Mouse (Mus musculus): ENCODE measurements around the gene Gpr3.

Gene Gpr3

DNA sequence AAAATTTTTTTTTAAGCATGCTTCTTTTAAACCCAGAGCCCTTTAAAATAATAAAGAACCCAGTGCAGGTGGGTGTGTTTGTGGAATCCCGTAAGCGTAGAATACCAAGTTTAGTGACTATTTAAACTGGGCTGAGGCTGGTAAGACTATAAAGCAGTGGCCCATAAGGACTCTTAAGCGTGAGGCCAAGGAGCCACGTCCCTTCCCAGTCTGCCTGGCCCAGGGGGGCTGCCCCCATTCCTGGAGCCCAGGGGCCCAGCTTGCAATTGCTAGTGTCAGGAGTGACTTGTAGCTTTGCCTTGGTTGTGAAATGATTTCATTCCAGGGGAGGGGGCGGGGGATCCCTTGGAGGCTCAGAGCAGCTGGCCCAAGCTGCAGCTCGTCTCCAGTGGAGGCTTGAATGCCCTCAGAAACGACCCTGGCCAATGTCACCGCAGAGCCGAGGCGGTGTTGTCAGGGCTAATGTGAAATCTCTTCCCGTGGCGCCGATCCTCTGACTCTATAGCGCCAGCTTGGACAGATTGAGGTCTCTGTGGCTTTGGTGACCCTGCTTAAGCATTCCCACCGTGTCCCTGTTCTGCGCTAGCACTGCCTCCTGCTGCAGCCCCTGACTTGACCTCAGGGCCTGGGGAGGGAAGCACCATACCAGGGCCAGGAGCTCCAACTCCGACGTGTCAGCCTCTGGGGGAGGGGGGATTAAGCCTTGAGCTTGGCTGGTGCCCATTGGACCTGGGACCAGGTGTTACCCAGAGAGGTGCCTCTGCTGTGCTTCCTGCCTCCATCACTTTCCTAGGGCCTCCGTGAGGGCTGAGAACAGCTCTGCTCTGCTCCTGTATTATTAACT lies 13.8 kb downstream of the Gpr3 start:
- DNase-seq (ENCODE audit: low read depth, low spot score) = no peak

DNA sequence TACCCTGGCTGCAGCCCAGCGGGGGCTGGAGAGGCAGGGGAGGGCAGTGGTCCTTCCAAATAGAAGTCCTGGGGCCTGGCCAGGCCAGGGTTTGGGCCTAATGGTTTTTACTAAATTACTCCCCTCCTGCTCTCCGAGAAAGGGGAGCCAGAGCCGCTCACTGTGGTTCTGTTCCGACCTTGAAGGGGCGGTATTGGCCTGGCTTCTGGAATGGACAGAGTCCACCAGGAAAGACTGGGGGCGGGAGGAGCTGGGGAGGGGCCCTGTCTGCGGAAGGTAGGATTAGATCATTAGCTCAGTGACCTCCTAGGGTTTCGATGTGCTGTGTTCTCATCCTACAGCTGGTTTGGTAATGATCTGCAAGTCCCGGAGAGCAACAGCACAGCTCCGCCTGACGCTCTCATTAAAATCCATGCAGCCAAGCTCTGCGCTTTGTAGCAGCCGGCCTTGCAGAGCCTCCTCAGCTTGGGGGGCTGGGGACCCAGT lies 14.5 kb downstream of the Gpr3 start:
- no peak for DNase-seq (ENCODE audit: low read depth, low spot score)

DNA sequence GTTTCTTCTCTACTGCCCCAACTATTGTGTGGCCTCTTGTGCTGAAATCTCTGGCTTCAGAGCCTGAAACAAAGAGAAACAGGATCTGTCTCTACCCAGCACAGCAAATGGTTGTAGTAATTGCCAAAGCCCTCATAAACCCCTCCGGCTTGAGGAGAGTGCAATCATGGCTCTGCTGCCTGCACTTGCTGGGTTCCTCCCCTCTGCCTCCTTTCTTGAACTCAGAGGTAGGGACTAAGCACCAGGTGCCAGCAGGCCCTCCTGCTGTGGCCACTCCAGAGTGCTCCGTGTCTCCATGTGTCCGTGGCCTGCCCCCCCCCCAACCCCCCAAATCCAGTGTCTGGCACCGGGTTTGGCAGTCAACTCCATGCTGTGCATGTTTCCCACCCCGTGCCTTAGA lies 15.0 kb downstream of the Gpr3 start:
- no peak for DNase-seq (ENCODE audit: low read depth, low spot score)

DNA sequence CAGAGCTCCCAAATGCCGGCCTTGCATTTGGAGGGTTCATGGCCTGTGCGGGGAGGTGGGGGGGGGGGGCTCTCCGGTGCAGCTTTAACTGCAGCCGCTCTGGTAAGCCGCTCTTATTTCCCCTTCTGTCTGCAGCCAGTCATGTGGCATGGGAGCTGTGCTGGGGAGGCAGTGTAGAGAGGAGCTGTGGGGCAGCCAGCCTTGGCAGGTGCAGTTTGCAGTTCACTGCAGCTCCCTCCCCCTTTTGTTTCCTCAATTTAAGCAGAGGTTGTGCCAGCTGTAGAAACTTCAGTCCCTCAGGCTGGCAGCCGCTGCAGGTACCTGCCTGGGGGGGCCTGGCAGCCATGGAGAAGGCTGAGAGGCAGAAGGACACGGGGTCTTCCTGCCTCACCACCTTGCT lies 15.5 kb downstream of the Gpr3 start:
- no peak for DNase-seq (ENCODE audit: low read depth, low spot score)

DNA sequence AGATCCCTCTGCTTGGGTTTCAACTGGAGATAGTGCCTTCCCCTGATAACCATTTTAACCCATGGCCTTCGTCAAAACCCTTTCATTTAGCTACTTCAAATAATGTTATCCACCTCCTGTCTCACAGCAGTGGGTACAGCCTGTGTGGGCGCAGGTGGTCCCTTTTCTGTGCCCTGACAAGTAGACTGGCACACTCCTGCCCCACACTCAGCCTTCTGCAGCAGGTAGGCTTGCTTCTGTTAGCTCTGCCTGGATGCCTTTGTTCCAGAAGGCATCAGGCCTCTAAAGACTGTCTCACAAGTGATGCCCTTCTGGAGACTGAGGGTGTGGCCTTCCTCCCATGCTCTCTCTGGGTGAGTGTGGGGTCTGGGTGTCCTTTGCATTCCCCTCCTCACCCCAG lies 16.2 kb downstream of the Gpr3 start:
- no peak for DNase-seq (ENCODE audit: low read depth, low spot score)

DNA sequence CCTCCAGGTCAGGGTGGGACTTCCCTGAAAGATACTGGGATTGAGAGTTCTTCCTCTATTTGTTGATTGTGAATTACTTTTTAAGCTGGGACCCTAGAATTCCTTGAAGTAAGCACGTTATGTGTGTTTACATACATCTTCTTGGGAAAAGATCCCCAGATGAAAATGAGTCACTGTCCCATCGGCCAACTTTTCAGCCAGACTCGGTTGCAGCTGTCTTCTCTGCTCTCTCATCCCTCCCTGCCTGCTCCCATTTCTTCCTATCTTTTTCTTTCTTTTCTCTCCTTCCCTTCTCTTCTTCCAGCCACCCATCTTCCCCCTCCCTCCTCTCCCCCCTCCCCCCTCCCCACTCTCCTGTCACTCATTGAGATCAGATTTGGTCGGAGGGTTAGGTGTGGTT lies 17.3 kb downstream of the Gpr3 start:
- no peak for DNase-seq (ENCODE audit: low read depth, low spot score)

DNA sequence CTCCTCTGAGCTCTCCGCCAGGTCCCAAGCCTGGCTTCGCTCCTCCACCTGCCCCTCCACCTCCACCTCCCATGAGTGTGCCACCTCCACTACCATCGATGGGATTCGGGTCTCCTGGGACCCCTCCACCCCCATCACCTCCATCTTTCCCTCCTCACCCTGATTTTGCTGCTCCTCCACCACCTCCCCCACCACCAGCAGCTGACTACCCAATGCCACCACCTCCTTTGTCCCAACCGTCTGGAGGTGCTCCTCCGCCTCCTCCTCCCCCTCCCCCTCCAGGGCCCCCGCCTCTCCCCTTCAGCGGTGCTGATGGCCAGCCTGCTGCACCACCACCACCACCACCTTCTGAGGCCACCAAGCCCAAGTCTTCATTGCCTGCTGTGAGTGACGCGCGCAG lies 17.9 kb downstream of the Gpr3 start:
- no peak for DNase-seq (ENCODE audit: low read depth, low spot score)

DNA sequence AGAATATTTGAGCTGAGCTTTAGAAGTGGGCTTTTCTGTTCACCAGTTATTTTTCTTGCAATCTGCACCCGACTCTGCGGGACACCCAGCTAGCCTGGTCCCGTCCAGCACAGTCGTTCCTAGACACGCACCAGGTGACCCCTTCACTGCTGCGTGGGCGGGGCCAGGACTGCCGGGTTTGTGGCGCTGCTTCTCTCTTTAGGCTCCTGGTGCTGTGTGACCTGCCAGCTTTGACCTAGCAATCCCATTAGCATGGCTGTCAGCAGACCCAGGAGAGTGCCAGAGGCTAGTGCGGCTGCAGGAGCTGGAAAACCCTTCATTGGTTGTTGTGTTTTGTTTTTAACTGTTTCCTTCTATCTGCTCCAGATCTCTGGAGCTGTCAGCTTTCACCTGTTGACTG lies 22.9 kb downstream of the Gpr3 start:
- DNase-seq (ENCODE audit: low read depth, low spot score) = no peak

DNA sequence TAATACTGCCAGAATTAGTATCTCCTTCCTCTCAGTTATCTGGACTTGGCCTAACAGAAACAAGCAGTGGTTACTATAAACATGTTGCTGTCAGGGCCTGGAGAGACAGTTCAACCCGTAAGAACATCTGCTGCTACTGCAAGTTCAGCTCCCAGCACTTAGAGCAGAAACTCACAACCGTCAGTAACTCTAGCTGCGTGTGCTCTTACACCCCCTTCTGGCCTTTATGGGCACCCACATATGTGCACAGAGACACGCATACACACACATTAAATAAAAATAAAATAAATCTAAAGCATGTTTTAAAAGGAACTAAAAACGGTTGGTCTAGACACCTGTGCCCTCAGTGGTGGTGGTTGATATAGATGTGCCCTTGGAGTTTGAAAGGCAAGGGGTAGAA lies 25.5 kb downstream of the Gpr3 start:
- DNase-seq (ENCODE audit: low read depth, low spot score) = no peak

DNA sequence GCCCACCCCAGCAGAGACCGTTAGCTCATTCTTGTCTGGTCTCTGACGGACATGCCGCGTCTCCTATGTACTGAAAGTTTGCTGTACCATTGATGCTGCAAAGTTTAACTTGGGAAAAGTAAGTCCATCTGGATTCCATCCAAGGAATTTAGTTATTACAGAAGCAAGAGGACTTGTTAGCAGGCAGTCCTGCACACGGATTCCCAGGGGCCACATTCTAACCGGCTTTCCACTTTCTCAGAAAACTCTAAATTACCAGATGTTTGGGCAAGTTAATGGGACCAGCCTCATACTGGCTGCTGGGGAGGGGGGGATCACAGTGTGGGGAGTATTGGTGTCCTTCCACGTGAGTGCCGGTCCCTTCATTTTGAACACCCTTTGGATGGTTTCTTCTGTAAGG lies 26.4 kb downstream of the Gpr3 start:
- DNase-seq (ENCODE audit: low read depth, low spot score) = no peak

DNA sequence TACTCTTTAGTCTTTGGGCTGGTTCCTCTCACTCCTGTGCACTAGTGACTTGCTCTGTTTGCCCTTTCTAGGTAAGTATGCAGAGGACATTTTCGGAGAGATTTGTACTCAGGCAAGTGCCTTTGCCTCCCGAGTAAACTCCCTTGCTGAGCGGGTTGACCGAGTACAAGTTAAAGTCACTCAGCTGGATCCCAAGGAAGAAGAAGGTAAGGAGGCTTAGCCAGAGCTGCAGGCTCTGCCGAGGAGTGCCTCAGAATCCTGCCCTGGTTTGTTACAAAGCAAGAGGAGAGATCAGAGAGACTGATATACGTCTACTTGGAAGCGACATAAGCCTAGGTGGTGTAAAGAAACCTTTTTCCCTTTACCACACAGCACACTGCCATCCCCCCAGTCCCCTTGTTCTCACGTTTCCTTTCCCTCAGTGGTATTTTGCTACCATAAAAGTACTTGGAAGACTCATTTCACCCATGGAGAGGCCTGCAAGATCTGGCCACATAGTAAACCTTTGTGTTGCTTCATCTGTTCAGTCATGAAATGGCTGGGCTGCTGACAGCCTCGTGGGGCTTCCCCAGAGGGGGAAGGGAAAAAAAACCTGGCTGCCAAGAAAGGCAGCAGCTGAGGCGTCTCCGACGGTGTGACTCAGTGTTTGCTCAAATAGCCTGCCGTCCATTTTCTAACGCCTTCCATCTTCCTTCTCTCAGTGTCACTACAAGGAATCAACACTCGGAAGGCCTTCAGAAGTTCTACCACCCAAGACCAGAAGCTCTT lies 27.3 kb downstream of the Gpr3 start:
- no peak for DNase-seq (ENCODE audit: low read depth, low spot score)

DNA sequence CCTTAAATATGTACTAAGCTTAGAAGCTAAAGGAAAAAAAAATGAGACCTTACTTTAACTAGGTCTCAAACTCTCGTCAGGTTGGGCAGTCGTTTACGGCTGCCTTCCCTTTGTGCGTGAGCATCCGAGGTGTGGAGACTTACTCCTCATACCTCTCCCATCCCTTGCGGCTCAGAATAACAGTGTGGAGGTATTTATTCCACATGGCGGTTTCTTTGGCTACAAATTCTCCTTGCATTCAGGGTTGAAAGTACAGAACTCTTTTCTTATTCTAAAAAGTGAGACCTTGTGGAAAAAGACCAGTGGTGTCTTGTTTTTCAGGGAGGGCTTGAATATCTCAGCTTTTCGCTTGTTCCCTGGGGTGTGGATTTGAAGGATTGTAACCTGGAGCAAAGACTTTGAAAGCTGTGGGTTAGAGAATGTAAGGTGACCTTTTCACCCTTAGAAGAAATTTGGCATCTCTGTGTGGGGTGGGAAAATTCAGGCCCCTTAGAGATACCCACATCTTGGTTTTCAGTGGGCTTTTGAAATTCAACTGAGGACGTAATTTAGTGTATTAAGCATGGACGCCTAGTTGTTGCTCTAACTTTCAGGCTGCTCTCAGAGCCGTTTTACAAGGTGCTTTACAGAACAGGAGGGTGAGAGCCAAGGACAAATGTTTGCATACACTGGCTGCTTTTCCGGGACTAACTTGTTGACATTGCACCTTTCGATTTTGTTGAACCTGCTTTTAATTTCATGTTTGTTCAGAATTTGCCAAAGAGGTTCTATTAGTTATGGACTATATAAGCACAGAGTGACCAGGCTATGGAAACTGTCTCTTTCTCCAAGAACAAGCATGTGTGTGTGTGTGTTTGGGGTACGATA lies 28.1 kb downstream of the Gpr3 start:
- peak; percentile 69 for DNase-seq (ENCODE audit: low read depth, low spot score)

DNA sequence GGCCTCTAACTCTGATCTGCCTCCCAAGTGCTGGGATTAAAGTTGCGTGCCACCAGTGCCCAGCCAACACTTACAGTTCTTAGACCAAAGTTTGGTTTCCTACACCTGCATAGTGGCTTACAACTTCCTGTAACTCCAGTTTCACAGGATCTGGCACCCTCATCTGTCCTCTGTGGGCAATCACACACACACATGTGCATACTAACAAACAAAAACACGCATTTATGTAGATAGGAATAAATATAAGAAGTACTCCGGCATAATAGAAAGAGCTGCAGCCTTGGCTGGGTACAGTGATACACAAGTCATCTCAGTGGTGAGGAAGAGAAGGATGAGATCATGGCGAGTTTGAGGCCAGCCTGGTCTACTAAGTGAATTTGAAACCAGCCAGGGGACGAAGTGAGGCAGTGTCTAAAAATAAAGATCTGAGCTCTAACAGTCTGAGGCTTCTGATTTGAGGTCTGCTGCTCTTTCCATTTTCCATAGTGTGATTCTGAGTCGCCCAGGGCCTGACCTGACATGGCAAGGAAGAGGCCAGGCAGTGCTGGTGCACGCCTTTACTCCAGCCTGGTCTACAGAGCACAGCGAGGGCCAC lies 29.8 kb downstream of the Gpr3 start:
- DNase-seq (ENCODE audit: low read depth, low spot score) = no peak

DNA sequence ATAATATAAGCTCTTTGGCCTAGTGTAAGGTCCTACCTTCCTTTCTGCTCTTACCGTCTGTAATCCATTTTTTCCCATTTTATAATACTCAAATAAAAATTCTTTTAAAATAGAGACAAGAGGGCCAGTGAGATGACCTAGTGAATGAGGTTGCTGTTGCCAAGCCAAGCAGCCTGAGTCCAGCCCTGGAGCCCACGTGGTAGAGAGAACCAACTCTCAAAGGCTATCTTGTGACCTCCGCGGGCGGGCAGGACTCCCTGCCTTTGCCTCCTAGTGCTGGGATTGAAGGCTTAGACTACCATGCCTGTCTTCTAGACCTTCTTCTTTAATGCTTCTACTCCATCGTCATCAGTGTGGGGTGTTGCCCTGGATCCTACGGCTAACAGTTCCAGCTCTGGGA lies 33.1 kb downstream of the Gpr3 start:
- no peak for DNase-seq (ENCODE audit: low read depth, low spot score)

DNA sequence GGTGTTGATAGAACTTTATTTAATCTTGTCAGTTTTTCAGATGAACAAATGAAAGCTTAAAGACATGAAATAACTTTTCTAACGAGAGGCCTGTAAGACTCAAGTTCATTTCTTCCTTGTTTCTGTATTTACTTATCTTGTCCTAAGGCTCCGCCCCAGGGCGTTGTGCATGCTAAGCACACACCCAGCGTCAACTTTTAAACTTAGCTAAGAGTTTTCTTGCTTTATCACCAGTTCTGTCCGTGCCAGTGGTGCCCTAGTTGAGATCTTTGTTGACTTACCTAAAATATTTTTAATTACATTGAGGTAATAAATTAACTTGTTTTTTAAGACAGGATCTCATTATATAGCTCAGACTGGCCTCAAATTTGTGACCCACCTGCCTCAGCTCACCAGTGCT lies 34.0 kb downstream of the Gpr3 start:
- no peak for DNase-seq (ENCODE audit: low read depth, low spot score)

DNA sequence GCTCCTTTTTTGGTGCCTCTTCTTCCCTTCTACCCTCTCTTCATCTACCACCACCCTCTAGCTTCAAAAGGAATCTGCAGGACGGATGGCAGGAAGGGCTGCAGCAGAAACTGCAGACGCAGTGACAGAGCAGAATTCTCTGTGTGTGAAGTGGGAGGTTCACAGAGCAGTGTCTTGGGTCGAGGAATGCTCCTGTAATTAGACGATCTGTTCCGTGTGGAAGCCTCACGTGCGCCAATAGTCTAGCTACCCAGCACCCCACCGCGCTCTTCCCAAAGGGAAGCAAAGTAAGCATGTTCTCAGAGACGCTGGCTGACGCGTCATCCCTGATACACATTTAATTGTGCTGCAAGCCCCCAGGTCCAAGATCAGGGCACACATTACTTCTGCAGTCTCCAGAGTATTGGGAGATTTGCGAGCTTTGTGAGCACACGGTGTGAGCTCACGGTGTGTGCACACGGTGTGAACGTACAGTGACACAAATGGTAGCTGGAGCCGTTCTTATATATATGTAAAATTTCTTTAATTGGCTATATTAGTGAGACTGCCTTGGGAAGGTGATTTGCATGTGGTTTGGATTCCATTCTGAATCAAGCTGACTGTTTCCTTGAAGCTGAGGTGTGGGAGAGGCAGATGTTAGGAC lies 35.5 kb downstream of the Gpr3 start:
- DNase-seq (ENCODE audit: low read depth, low spot score) = no peak

DNA sequence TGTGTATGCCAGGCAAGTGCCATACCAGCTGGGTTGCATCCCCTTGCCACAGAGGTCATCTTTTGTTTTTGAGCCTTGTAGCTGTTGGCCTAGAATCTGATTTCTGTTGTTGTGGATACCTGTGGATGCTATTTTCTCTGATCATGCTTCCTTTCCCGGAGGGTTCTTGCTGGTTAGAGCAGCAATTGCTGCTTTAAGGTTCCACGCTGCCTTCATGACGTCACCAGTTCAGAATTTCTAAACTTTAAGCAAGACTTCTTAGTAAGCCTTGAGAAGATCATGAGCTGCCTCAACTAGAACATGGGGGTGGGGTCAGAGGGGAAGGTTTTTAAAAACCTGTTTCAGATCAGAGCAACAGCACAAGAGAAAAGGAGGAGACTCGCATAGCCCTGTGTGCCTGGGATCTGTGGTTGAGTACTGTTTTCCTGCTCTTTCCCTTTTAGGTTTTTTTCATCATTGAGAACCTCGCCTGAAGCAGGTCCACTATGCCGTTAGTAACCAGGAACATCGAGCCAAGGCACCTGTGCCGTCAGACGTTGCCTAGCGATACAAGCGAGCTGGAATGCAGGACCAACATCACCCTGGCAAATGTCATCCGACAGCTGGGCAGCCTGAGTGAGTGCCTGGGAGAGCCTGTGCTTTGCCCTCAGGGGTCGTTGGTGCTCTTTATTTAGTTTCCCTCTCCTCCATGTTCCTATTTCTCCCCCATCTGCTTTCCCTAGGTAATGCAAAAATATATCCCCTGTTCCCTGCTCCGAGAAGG lies 36.2 kb downstream of the Gpr3 start:
- no peak for DNase-seq (ENCODE audit: low read depth, low spot score)

DNA sequence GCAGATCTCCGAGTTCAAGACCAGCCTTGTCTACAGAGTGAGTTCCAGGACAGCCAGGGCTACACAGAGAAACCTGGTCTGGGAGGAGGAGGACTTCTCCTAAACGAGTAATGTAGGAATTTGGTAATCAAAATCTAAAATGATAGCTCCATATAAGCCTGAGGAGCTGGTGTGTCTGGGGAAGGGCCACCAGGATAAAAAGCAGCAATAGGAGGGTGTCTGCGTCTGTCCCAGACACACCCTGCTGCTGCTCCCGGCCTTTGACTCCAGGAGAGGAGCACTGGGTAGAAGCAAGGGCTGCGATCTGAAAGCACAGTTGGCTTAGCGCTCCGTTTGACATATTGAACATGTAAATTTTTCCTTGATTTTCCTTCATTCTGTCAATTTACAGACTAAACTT lies 37.1 kb downstream of the Gpr3 start:
- DNase-seq (ENCODE audit: low read depth, low spot score) = no peak

DNA sequence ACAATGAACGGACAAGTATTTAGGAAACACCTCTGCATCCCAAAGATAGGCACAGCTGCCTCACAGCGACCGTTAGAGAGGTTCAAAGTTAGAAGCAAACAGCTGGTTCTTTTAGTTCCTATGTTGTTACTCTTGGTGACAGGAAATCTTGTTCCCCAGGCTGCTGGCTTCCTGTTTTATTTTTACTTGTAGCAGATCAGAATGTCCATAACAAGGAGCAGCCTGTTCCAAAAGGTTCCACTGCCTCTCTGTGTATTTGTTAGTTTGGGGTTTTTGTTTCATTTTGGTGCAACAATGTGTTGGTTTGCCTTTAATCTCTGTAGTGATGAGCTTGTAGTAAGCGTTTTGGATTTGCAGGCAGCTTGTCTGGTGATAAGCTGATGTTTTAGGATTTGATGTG lies 38.0 kb downstream of the Gpr3 start:
- DNase-seq (ENCODE audit: low read depth, low spot score) = no peak

DNA sequence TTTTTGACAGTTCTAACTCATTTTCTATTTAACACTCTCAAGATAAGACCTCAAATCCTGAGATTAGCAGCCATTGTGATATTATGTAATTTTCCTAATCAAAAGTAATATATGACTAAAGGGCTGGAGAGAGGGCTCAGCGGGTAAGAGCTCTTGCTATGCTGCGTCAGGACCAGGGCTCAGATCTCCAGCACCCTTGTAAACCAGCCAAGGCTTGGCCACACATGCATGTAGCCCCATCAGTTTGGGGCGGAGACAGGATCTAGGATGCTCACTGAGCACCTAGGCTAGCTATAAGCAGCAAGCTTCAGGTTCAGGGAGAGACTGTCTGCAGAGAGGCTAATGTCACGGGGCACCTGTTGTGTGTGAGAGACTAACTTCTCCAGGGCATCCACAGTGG lies 39.9 kb downstream of the Gpr3 start:
- no peak for DNase-seq (ENCODE audit: low read depth, low spot score)

Data from ES-CJ7 (cell line).